ENCODE assay signal across 10 mouse cellular contexts in the genomic region with DNA sequence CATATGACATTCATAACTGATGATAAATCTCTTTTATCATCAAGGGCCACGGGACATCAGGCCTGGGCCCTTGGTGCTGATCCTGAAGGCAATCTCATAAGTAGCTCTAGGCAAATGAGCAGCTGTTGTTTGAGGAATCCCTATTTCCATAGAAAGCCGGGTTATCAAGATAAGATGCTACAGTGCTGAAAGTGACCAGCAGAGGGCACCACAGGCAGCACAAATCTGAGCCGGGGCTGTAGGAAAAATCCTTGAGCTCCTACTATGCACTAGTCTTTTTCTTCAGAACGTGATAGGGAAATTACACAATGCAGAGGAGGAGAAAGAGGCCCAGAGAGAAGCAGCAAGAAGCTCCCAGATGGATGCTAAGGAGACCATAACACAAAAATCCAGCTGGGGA. TPM values are rescaled to one million over a fixed set of nuclear protein-coding genes. Genes with fewer than 3 reads are reported as not detected.
DNase-seq lines count a peak whose midpoint lies in the region; ATAC-seq and TF ChIP-seq lines count a peak whose summit lies in the region.
"Had no signal": no experiment of that assay in that cellular context is flagged by ENCODE, and none has a peak within 500 bp of the region (broad histone marks: within the 10 kb centered on the region; RNA-seq: fewer than 3 reads in every experiment).

No protein-coding gene starts in this region.

- TF ChIP-seq POLR2A in cortical plate, adult 2 months (IDR thresholded peaks at IDR 0.05; ENCODE audit: extremely low read depth, insufficient read depth, low read length), result no peak

- no peak overlapping the region for H3K4me2 ChIP-seq in midbrain, embryonic 12.5 days (replicated peaks)
- H3K4me2 ChIP-seq: limb, embryonic 15.5 days; stomach, embryonic 15.5 days had no signal

- H3K27me3 ChIP-seq in E14TG2a.4 (ENCODE audit: insufficient read depth, low read length), result peaks cover 33% of the 10 kb centered on the region
- peaks cover 34% of the 10 kb centered on the region for H3K27me3 ChIP-seq in midbrain, embryonic 12.5 days

- peak; percentile 82 for DNase-seq in layer of hippocampus, adult 11-12 months (ENCODE audit: low spot score)
- no peak for DNase-seq in layer of hippocampus, postnatal 36 days
- DNase-seq in T-cell, adult 2 months (ENCODE audit: low spot score), result peak; percentile 10
- DNase-seq in kidney, postnatal 10 days, result peak; percentile 78
- no peak for DNase-seq in ovary, adult 18-20 months (ENCODE audit: low spot score)

- ATAC-seq in midbrain, embryonic 12.5 days (ENCODE audit: low FRiP score, low read depth), result no peak

- H3K9ac ChIP-seq in midbrain, embryonic 12.5 days (replicated peaks), result no peak overlapping the region
- H3K9ac ChIP-seq: limb, embryonic 15.5 days; stomach, embryonic 15.5 days had no signal

- H3K36me3 ChIP-seq in E14TG2a.4 (ENCODE audit: insufficient read depth, low read length), result peaks cover 12% of the 10 kb centered on the region; the same call in 1 of the 2 replicates
- peaks cover 15% of the 10 kb centered on the region for H3K36me3 ChIP-seq in midbrain, embryonic 12.5 days
- H3K36me3 ChIP-seq: limb, embryonic 15.5 days; stomach, embryonic 15.5 days had no signal

- WGBS in midbrain, embryonic 12.5 days, result 4% methylated on average over 4 of the region's 4 CpGs

- H3K4me3 ChIP-seq in E14TG2a.4 (replicated peaks; ENCODE audit: low read length), result no peak overlapping the region
- H3K4me3 ChIP-seq in cortical plate, adult 2 months (ENCODE audit: insufficient read depth, low read length), result no peak overlapping the region
- no peak overlapping the region for H3K4me3 ChIP-seq in midbrain, embryonic 12.5 days
- H3K4me3 ChIP-seq: limb, embryonic 15.5 days; stomach, embryonic 15.5 days had no signal

- H3K27ac ChIP-seq in cortical plate, adult 2 months (ENCODE audit: insufficient read depth, low read length), result no peak overlapping the region
- H3K27ac ChIP-seq in midbrain, embryonic 12.5 days (replicated peaks), result 0 out of 2 replicates have a peak overlapping the region, but pooled peaks have one; percentile 1
- H3K27ac ChIP-seq: limb, embryonic 15.5 days; stomach, embryonic 15.5 days had no signal

- H3K4me1 ChIP-seq in E14TG2a.4 (replicated peaks; ENCODE audit: low read depth, low read length), result peaks cover 44% of the 10 kb centered on the region
- peaks cover 7% of the 10 kb centered on the region; the same call in 1 of the 2 replicates for H3K4me1 ChIP-seq in cortical plate, adult 2 months (ENCODE audit: control insufficient read depth, insufficient read depth, low read length)
- peaks cover 73% of the 10 kb centered on the region for H3K4me1 ChIP-seq in midbrain, embryonic 12.5 days

- H3K9me3 ChIP-seq in E14TG2a.4 (ENCODE audit: low read length), result no peaks in the 10 kb centered on the region
- no peaks in the 10 kb centered on the region for H3K9me3 ChIP-seq in midbrain, embryonic 12.5 days
- H3K9me3 ChIP-seq: limb, embryonic 15.5 days; stomach, embryonic 15.5 days had no signal

- peak; percentile 87 for TF ChIP-seq CTCF in E14TG2a.4 (conservative IDR thresholded peaks at IDR 0.05; ENCODE audit: low read length)
- peak; percentile 69 for TF ChIP-seq CTCF in cortical plate, adult 2 months (IDR thresholded peaks at IDR 0.05; ENCODE audit: extremely low read depth, insufficient read depth, low read length)

RNA-seq across cellular contexts. Expression of gene Scrt2, which starts 7.7 kb away (rescaled TPM):
- 10 to 100 TPM; 25.1 to 27.1 TPM for total RNA-seq in layer of hippocampus, postnatal 36 days (2021)
- 9.9 and 12.1 TPM in 2 replicates for polyA plus RNA-seq in cortical plate, adult 2 months (2012; rRNA removed)
- 15.3 and 17.1 TPM in 2 replicates for polyA plus RNA-seq in midbrain, embryonic 12.5 days (2016; fragmentation: Nextera tagmentation; extraction: Ambion mirVana)
- polyA plus RNA-seq: limb, embryonic 15.5 days had no signal

RNA-seq across cellular contexts. Expression of gene Srxn1, which starts 16.2 kb away (rescaled TPM):
- total RNA-seq in layer of hippocampus, postnatal 36 days (2021), result 10 to 100 TPM; 71.6 to 77.6 TPM
- 94.9 and 97.3 TPM in 2 replicates for polyA plus RNA-seq in cortical plate, adult 2 months (2012; rRNA removed)
- 14.3 and 15.2 TPM in 2 replicates for polyA plus RNA-seq in midbrain, embryonic 12.5 days (2016; fragmentation: Nextera tagmentation; extraction: Ambion mirVana)

RNA-seq across cellular contexts. Expression of gene Tcf15, which starts 54.3 kb away (rescaled TPM):
- 1 to 10 TPM; 2.9 to 4.3 TPM for total RNA-seq in layer of hippocampus, postnatal 36 days (2021)
- polyA plus RNA-seq in cortical plate, adult 2 months (2012; rRNA removed), result 1.0 and 1.9 TPM in 2 replicates
- 3.4 and 3.8 TPM in 2 replicates for polyA plus RNA-seq in midbrain, embryonic 12.5 days (2016; fragmentation: Nextera tagmentation; extraction: Ambion mirVana)

Comparison
In these comparisons a context has a peak if more than half of its experiments do, and no peak if none do; other contexts are left out.
1. DNase-seq: peak in layer of hippocampus, adult 11-12 months (single experiment), T-cell, adult 2 months (single experiment) and kidney, postnatal 10 days (single experiment); none in layer of hippocampus, postnatal 36 days (0 of 2) and ovary, adult 18-20 months (single experiment).